Comparison of ENCODE assay signal across 8 mouse cellular contexts in genomic region chr3:92998691-92999090, GRCm38 (mm10). TPM values are rescaled to one million over a fixed set of nuclear protein-coding genes. Genes with fewer than 3 reads are reported as not detected.
A peak's percentile ranks its signal among the peaks of the same experiment; 100 is the strongest.
DNase-seq lines count a peak whose midpoint lies in the region; ATAC-seq and TF ChIP-seq lines count a peak whose summit lies in the region.
"Had no signal": no experiment of that assay in that cellular context is flagged by ENCODE, and none has a peak within 500 bp of the region (broad histone marks: within the 10 kb centered on the region; RNA-seq: fewer than 3 reads in every experiment).

No protein-coding gene starts in this region.

- H3K4me1 ChIP-seq in cortical plate, adult 2 months (ENCODE audit: control insufficient read depth, insufficient read depth, low read length), result no peaks in the 10 kb centered on the region
- H3K4me1 ChIP-seq in limb, embryonic 12.5 days (replicated peaks), result no peaks in the 10 kb centered on the region
- H3K4me1 ChIP-seq in midbrain, postnatal 0 days (ENCODE audit: insufficient read depth, low read length), result no peaks in the 10 kb centered on the region

- no peaks in the 10 kb centered on the region for H3K27me3 ChIP-seq in limb, embryonic 12.5 days
- H3K27me3 ChIP-seq in midbrain, postnatal 0 days (ENCODE audit: insufficient read depth, low read length), result no peaks in the 10 kb centered on the region

- no peak overlapping the region for H3K27ac ChIP-seq in cortical plate, adult 2 months (ENCODE audit: insufficient read depth, low read length)
- H3K27ac ChIP-seq in limb, embryonic 12.5 days, result no peak overlapping the region
- H3K27ac ChIP-seq in midbrain, postnatal 0 days (ENCODE audit: low read depth, low read length), result no peak overlapping the region
- H3K27ac ChIP-seq: macrophage had no signal

- no peak overlapping the region for H3K9ac ChIP-seq in limb, embryonic 12.5 days (replicated peaks)
- no peak overlapping the region for H3K9ac ChIP-seq in midbrain, postnatal 0 days (replicated peaks; ENCODE audit: low read length, poor library complexity, severe bottlenecking)

- ATAC-seq in limb, embryonic 12.5 days (ENCODE audit: insufficient number of reproducible peaks, insufficient read depth, low FRiP score, low TSS enrichment, low read depth), result peak; percentile 73; the same call in 1 of the 2 replicates
- peak; percentile 90 for ATAC-seq in midbrain, postnatal 0 days (ENCODE audit: low FRiP score)

- peak; percentile 75 for TF ChIP-seq CTCF in cortical plate, adult 2 months (IDR thresholded peaks at IDR 0.05; ENCODE audit: extremely low read depth, insufficient read depth, low read length)
- TF ChIP-seq CTCF in midbrain, postnatal 0 days (IDR thresholded peaks at IDR 0.05), result peak; percentile 96

- TF ChIP-seq POLR2A in cortical plate, adult 2 months (IDR thresholded peaks at IDR 0.05; ENCODE audit: extremely low read depth, insufficient read depth, low read length), result no peak

- intact Hi-C loops in gastrocnemius, postnatal 36 days (cut with DNase I), result no loop called here

- 8% methylated on average over 7 of the region's 7 CpGs for WGBS in limb, embryonic 12.5 days
- 4% methylated on average over 7 of the region's 7 CpGs for WGBS in midbrain, postnatal 0 days

- no peaks in the 10 kb centered on the region for H3K36me3 ChIP-seq in limb, embryonic 12.5 days
- no peaks in the 10 kb centered on the region for H3K36me3 ChIP-seq in midbrain, postnatal 0 days (ENCODE audit: insufficient read depth, low read length)

- no peaks in the 10 kb centered on the region for H3K9me3 ChIP-seq in limb, embryonic 12.5 days
- no peaks in the 10 kb centered on the region for H3K9me3 ChIP-seq in midbrain, postnatal 0 days (ENCODE audit: low read length)

- no peak overlapping the region for H3K4me2 ChIP-seq in limb, embryonic 12.5 days
- no peak overlapping the region for H3K4me2 ChIP-seq in midbrain, postnatal 0 days (ENCODE audit: low read depth, low read length, poor library complexity, severe bottlenecking)

- peak; percentile 74 for DNase-seq in adrenal gland, postnatal 25 days
- DNase-seq in gastrocnemius, postnatal 36 days, result peak; percentile 19 to 31
- peak; percentile 63 for DNase-seq in kidney, adult 9 months
- peak; percentile 90 for DNase-seq in midbrain, postnatal 0 days (ENCODE audit: low spot score)
- peak; percentile 84 for DNase-seq in testis, postnatal 10 days (ENCODE audit: low spot score)

- no peak overlapping the region for H3K4me3 ChIP-seq in cortical plate, adult 2 months (ENCODE audit: insufficient read depth, low read length)
- no peak overlapping the region for H3K4me3 ChIP-seq in limb, embryonic 12.5 days (replicated peaks)
- H3K4me3 ChIP-seq in midbrain, postnatal 0 days (ENCODE audit: low read depth, low read length), result no peak overlapping the region

RNA-seq across cellular contexts. Expression of gene Lce3f, which starts 6.7 kb away (rescaled TPM):
- not detected in 2 replicates for total RNA-seq in adrenal gland, postnatal 25 days (2021)
- polyA plus RNA-seq in cortical plate, adult 2 months (2012; rRNA removed), result not detected in 2 replicates
- not detected for total RNA-seq in gastrocnemius, postnatal 36 days (2021)
- polyA plus RNA-seq in limb, embryonic 12.5 days (2016; fragmentation: Nextera tagmentation; extraction: Ambion mirVana), result not detected in 2 replicates
- not detected in 2 replicates for total RNA-seq in midbrain, postnatal 0 days (2014; rRNA removed)
- polyA plus RNA-seq in midbrain, postnatal 0 days (2015; fragmentation: Nextera tagmentation; extraction: Ambion mirVana), result not detected in 2 replicates
- polyA plus RNA-seq: macrophage had no signal

RNA-seq across cellular contexts. Expression of gene Crct1, which starts 16.8 kb away (rescaled TPM):
- total RNA-seq in adrenal gland, postnatal 25 days (2021), result not detected in 2 replicates
- 0.21 and 0.27 TPM in 2 replicates for polyA plus RNA-seq in cortical plate, adult 2 months (2012; rRNA removed)
- not detected for total RNA-seq in gastrocnemius, postnatal 36 days (2021)
- not detected in 2 replicates for polyA plus RNA-seq in limb, embryonic 12.5 days (2016; fragmentation: Nextera tagmentation; extraction: Ambion mirVana)
- 1.7 and 6.4 TPM in 2 replicates for total RNA-seq in midbrain, postnatal 0 days (2014; rRNA removed)
- polyA plus RNA-seq in midbrain, postnatal 0 days (2015; fragmentation: Nextera tagmentation; extraction: Ambion mirVana), result 1.3 and 2.5 TPM in 2 replicates
- polyA plus RNA-seq: macrophage had no signal

RNA-seq across cellular contexts. Expression of gene Lce1m, which starts 20.2 kb away (rescaled TPM):
- not detected in 2 replicates for total RNA-seq in adrenal gland, postnatal 25 days (2021)
- polyA plus RNA-seq in cortical plate, adult 2 months (2012; rRNA removed), result not detected in 2 replicates
- not detected for total RNA-seq in gastrocnemius, postnatal 36 days (2021)
- polyA plus RNA-seq in limb, embryonic 12.5 days (2016; fragmentation: Nextera tagmentation; extraction: Ambion mirVana), result not detected in 2 replicates
- 15.7 TPM in 1 of 2 replicates, not detected in the other for total RNA-seq in midbrain, postnatal 0 days (2014; rRNA removed)
- not detected in 2 replicates for polyA plus RNA-seq in midbrain, postnatal 0 days (2015; fragmentation: Nextera tagmentation; extraction: Ambion mirVana)
- polyA plus RNA-seq: macrophage had no signal

RNA-seq across cellular contexts. Expression of gene Lce3e, which starts 31.8 kb away (rescaled TPM):
- total RNA-seq in adrenal gland, postnatal 25 days (2021), result not detected in 2 replicates
- not detected in 2 replicates for polyA plus RNA-seq in cortical plate, adult 2 months (2012; rRNA removed)
- total RNA-seq in gastrocnemius, postnatal 36 days (2021), result not detected
- not detected in 2 replicates for polyA plus RNA-seq in limb, embryonic 12.5 days (2016; fragmentation: Nextera tagmentation; extraction: Ambion mirVana)
- total RNA-seq in midbrain, postnatal 0 days (2014; rRNA removed), result not detected in 2 replicates
- polyA plus RNA-seq in midbrain, postnatal 0 days (2015; fragmentation: Nextera tagmentation; extraction: Ambion mirVana), result not detected in 2 replicates
- polyA plus RNA-seq: macrophage had no signal

RNA-seq across cellular contexts. Expression of gene Lce3d, which starts 41.5 kb away (rescaled TPM):
- total RNA-seq in adrenal gland, postnatal 25 days (2021), result not detected in 2 replicates
- polyA plus RNA-seq in cortical plate, adult 2 months (2012; rRNA removed), result not detected in 2 replicates
- total RNA-seq in gastrocnemius, postnatal 36 days (2021), result not detected
- polyA plus RNA-seq in limb, embryonic 12.5 days (2016; fragmentation: Nextera tagmentation; extraction: Ambion mirVana), result not detected in 2 replicates
- not detected in 2 replicates for total RNA-seq in midbrain, postnatal 0 days (2014; rRNA removed)
- polyA plus RNA-seq in midbrain, postnatal 0 days (2015; fragmentation: Nextera tagmentation; extraction: Ambion mirVana), result not detected in 2 replicates
- polyA plus RNA-seq: macrophage had no signal

Comparison
In these comparisons a context has a peak if more than half of its experiments do, and no peak if none do; other contexts are left out.
1. DNase-seq: peak in every context shown above with its lines; median percentile 90 in midbrain, postnatal 0 days; 84 in testis, postnatal 10 days; 74 in adrenal gland, postnatal 25 days; 63 in kidney, adult 9 months; 25 in gastrocnemius, postnatal 36 days.